Mouse (Mus musculus): ENCODE data around the gene Agpat1.

The Agpat1 gene

DNA sequence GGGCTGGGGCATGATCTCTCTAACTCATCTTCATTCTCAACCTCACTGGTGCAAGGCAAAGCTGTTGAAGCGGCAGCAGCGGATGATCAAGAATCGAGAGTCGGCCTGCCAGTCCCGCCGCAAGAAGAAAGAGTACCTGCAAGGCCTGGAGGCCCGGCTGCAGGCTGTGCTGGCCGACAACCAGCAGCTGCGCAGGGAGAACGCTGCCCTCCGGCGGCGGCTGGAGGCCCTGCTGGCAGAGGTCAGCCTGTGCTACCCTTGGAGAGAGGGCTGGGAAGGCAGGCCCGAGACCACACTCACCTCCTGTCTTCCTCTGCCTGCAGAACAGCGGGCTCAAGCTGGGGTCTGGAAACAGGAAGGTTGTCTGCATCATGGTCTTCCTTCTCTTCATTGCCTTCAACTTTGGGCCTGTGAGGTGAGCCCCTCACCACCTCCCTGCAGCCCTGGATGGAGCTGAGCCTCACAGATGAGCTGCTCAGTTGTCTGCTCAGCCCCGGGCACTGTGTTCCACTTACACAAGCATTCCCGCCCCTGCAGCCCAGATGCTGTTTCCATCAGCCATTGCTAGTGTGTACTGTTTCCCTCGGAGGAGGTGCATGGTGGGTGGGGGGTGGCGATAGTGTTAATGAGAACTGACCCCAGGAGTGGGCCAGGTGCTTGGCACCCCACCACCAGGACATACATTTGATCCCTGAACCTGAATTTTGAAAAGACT is 47.6 kb downstream of the Agpat1 start:
- CTCF ChIA-PET, result no interaction called here

DNA sequence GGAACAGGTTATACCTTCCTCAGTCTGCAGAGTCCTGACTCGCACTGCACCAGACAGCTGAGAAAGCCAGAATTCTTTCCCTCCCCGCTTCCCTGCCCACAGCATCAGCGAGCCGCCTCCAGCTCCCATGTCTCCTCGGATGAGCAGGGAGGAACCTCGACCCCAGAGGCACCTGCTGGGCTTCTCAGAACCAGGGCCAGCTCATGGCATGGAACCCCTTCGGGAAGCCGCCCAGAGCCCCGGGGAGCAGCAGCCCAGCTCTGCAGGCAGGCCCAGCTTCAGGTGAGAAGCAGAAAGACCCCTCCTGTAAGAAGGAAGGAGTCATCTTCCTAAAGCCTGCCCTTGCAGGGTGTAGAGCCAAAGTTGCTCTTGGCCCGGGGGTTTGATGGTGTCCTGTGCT is 48.5 kb downstream of the Agpat1 start:
- CTCF ChIA-PET, result interaction anchor here (0.5 kb wide), 1 partner anchor 331 kb away, joined by 4 read pairs; no protein-coding TSS in a partner anchor

DNA sequence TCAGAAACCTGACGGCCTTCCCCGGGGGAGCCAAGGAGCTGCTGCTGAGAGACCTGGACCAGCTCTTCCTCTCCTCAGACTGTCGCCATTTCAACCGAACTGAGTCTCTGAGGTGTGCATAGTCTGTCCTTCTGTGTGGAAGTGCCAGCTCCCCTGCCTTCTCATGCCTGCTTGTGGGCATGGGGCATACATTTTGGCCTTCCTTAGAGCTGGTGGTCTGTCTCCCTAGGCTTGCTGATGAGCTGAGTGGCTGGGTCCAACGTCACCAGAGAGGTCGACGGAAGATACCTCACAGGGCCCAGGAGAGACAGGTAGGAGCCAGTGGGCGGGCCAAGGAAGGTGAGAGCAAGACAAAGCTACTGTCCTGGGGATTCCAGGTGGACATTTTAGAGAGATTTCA is 48.9 kb downstream of the Agpat1 start:
- CTCF ChIA-PET, result interaction anchor here (0.5 kb wide), 1 partner anchor 330 kb away, joined by 4 read pairs; no protein-coding TSS in a partner anchor

DNA sequence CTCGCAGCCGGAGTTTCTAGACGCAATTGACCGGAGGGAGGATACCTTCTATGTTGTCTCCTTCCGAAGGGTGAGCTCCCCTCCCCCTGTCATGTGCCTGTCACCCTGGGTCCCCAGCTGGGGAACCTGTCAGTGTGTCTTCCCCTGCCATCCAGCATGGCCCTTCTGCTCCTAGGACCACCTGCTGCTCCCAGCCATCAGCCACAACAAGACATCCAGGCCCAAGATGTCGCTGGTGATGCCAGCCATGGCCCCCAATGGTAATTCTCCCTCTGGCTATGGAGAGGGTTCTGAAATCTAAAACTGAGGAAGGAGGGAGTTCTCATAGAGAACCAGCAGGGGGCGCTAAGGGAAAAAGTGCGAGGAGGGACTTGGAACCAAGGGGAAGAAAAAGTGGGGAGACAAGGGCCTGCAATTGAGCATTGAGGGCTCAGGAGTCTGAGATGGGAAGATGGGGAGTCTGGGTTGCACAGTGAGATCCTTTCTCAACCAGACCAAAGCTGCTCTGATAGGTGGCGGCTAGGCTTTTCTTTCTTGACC is 49.8 kb downstream of the Agpat1 start:
- CTCF ChIA-PET, result no interaction called here

DNA sequence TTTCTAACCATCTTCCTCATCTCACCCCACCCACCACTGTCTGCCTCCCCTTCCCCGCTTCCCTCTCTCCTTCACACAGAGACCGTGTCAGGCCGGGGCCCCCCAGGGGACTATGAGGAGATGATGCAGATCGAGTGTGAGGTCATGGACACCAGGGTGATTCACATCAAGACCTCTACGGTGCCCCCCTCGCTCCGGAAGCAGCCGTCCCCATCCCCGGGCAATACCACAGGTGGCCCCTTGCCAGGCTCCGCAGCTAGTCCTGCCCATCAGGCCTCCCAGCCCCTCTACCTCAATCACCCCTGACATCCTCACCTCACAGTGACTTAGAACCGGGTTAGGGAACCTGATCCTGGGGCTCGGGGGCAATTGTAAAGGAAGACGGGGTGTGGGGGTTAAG is 50.3 kb downstream of the Agpat1 start:
- CTCF ChIA-PET, result no interaction called here

DNA sequence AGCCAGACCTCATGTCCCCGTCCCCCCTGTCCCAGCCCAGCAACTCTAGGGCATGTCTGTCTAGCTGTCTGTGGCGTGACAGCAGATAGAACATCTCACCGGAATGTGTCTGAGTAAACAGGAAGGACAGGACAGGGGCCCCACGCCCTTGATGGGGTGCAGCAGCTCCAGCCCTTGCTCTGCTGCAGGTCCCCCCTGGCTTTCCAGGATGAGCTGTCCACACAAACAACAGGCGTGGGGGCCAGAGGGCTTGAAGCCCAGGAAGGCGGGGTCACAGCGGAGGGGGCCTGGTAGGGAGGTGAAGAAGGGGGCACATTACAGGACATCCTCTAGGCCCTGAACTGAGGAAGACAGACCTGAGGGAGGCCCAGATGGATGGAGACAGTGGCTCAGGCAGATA is 51.1 kb downstream of the Agpat1 start:
- CTCF ChIA-PET, result no interaction called here

DNA sequence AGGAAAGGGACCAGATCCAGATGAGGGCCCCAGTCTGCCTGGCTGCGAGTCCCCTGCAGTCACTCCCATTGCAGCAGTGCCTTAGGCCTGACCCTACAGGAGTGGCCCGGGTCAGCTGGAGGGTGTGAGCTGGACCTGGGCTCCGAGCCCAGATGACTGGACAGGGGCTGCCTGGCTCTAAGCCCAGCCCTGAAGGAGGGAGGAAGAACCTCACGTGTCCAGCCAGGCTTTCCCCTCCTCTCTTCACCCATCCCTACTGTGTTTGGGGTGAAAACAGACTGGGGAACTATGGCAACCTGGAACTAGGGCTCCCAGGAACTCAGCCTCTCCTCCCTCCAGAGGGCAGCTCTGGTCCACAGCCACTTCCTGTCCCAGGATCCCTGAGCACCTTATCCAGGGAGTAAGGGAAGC is 51.5 kb downstream of the Agpat1 start:
- CTCF ChIA-PET, result no interaction called here

DNA sequence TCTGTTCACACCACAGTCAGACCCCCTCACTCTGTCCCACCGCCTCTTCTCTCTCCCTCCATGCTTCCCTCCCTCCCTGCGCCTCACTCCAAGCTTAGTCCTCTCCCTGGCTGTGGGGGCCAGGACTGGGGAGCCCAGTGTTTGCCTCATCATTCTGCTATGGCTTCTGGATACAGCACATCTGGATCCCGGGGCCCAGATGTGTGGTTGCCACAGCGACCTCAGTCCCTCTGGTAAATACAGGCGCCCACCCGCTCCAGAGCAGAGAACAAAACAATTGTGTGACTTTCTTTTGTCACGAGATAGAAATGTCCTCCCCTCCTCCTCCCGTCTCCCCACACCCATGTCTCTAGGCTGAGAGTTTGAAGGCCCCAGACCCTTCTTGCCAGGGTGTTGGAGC is 52.6 kb downstream of the Agpat1 start:
- CTCF ChIA-PET, result no interaction called here

DNA sequence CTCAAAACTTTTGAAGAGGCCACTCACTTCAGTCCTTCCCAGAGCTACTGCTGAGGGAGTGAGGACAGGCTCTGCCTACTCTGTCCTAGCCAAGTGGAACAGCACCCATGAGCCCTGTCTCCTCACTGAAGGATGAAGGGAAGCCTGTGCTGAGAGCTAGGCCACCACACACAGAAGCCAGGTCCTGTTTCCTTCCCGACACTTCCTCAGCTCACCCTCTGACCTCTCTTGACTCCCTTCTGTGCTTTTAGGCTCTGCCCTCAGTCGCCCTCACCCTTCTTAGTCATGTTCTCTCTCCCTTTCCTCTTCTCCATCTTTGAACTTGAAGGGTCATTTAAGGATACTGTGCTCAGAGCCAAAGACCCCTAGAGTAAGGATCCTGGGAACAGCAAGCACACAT is 53.2 kb downstream of the Agpat1 start:
- CTCF ChIA-PET, result no interaction called here

DNA sequence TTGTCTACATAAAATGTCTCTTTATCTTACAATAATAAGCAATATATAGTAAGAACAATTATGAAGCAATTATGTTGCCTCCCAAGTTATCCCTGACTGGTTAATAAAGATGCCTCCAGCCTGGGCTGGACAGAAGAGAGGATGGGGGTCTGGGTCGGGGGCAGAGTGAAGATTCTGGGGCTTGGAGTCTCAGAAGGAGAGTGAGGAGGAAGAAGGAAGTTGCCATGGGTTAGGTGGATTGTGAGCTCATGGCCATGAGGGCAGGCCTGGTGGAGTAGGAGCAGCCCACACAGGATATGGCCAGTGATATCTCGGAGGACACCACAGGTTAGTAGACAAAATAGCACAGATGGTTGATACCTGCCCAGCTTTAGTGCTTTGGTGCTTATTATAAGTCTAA is 54.1 kb downstream of the Agpat1 start:
- CTCF ChIA-PET, result no interaction called here

DNA sequence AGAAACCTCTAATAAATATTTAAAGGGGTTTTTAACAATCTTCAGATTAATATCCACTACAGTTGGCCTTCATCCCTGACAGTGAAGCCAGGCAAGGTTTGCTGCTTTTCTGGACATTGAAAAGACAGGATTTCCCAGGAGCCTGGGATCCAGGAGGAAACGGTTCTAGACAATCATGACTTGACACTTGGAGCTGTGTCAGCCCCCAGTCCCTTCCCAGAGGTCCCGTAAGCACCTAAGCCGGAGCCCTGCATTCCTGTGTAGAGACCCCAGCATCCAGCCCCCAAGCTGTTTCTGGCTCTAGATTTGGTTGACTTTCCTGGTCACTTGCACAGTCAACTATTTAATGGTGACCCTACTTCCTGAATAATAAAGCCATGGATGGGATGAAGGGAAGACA is 54.5 kb downstream of the Agpat1 start:
- CTCF ChIA-PET, result no interaction called here

DNA sequence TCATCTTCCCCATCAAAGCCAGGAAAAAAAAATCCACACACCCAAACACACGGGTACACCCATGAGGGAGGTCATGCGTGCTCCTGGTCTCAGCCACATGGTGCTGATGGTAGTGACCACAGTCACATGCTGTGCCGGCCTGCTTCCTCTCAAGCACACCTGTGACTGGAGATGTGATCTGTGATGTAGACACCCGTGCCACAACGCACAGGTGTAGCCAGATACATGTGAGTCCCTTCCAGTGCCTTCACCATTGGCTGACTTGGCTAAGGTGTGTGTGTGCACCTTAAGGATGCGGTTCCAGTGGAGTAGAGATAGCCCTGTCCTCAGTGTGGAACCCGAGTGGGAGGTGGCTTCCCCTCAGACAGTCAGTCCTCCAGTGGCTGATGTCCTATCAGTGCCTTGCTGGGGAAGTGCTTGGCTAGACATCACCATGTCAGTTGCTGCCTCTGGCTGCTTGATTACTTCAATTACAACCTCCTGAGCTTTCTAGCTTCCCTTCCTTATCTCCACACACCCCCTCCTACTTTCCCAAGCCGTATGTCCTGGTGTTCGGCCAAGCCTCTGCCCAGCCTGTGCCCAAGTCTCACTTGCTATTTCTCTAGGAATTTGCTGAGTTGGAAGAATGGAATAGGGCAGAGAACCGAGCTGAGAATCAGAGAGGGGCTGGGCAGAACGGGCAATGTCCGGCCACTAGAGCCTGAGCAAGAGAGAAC is 55.3 kb downstream of the Agpat1 start:
- CTCF ChIA-PET, result no interaction called here

DNA sequence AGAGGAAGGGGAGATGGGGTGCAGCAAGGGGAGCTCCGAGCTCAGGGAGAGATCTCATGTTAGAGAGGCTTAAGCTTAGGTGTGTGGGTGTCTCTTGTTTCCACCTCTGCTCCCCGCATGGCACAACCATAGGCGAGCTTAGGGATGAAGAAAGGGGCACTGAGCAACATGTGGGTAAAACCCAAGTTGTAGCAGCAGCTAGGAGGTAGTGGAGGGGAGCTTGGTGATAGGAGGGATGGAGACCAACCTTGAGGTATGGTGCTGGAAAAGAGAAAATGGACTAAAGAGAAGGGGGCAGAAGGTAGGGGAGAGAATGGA is 55.8 kb downstream of the Agpat1 start:
- CTCF ChIA-PET, result no interaction called here

DNA sequence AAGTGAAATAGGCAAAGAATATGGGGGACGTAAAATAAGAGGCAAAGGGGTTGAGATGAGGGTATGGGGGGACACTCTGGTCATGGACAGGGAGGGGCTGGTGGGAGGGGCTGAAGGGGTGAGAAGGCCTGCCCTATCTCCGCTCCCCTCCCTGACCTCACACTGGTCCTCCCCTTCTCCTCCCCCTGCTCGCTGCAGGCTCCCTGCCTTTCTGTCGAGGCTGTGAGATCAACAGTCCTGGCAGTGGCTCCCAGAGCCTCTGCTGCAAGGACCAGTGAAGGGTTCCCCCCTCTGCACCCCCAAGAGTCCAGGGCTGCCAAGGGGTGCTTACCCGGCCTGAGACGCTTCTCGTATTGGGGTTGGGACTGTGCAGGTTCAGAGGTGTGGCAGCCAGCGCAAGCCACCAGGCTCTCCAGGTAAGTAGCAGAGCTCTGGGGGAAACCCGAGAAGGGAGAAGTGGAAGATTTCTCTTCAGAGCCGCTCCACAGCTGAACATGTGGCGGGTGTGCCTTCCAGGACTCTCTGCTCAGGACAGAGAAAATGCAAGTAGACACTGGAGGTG is 56.3 kb downstream of the Agpat1 start:
- CTCF ChIA-PET, result no interaction called here

DNA sequence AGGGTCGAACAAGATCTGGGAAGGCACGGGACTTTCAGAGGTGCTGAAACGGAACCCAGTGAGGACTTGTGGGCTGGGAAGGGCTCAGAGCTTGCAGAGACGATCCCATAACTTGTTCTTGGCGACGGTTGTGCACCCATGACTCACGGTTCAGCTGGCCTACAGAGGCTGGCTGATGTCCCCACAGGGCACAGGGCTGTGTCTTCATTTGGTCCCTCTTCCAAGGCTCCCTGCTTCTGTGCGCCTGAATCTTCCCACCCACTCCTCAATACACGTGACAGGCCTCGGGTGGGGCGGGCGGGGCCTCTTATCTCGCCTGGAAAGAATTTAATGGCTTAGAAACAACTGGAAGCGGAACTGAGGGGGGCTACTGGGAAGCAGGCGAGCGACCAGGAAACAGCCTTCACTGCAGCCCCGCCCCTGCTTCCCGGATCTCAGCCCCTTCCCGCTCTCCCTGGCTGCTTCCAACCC is 57.1 kb downstream of the Agpat1 start:
- CTCF ChIA-PET, result interaction anchor here (0.5 kb wide), 1 partner anchor 199 kb away, joined by 3 read pairs; no protein-coding TSS in a partner anchor

DNA sequence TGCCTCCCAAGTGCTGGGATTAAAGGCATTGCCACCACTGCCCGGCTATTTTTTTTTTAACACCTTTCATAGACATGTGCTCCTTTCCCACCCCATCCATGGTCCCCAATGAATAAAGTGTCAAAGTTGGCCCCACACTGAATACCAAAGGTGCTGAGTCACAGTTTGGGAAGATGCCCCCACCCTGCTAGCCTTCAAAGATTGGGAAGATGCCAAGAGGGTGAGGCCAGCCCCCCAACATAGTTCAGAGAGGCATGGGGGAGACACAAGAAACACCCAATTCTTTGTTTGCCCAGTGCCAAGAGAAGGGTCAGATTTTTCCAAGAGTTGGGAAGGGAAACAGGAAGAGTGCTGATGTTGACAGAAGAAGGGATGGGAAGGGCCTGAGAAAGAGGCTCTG is 58.4 kb downstream of the Agpat1 start:
- CTCF ChIA-PET, result no interaction called here

DNA sequence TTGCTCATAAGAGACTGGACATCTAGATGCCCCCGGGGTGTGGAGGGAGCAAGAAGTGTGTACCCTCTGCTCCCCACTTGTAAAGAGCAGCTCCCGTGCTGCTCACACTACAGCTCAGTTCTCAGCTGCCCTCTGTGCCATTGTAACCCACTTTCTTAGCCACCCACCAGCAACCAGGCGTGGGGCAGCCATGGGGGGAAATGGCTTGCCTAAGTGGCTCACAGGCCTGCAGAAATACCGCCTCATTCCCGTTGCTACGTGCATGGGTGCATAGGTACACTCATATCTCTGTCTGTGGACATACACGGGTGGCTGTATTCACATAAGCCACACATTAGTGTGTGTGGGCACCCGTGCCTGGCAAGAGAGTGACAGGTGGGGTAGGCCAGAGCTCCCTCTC is 58.9 kb downstream of the Agpat1 start:
- CTCF ChIA-PET, result no interaction called here
